Mouse (Mus musculus) lung, adult 18-20 months (tissue): ENCODE measurements at regions not wholly inside any gene's neighbourhood (a gene's known extent, or its start where the extent isn't known, plus 50 kb on each side); places are given as distances from the start of the nearest gene placed in this dataset.

Experiments used
- DNase-seq, 2 experiments: peaks; one replicate each; pipeline ENCODE4 v3.0.0; 2022; ENCODE audit warnings: mixed read lengths in 2 of 2

DNA sequence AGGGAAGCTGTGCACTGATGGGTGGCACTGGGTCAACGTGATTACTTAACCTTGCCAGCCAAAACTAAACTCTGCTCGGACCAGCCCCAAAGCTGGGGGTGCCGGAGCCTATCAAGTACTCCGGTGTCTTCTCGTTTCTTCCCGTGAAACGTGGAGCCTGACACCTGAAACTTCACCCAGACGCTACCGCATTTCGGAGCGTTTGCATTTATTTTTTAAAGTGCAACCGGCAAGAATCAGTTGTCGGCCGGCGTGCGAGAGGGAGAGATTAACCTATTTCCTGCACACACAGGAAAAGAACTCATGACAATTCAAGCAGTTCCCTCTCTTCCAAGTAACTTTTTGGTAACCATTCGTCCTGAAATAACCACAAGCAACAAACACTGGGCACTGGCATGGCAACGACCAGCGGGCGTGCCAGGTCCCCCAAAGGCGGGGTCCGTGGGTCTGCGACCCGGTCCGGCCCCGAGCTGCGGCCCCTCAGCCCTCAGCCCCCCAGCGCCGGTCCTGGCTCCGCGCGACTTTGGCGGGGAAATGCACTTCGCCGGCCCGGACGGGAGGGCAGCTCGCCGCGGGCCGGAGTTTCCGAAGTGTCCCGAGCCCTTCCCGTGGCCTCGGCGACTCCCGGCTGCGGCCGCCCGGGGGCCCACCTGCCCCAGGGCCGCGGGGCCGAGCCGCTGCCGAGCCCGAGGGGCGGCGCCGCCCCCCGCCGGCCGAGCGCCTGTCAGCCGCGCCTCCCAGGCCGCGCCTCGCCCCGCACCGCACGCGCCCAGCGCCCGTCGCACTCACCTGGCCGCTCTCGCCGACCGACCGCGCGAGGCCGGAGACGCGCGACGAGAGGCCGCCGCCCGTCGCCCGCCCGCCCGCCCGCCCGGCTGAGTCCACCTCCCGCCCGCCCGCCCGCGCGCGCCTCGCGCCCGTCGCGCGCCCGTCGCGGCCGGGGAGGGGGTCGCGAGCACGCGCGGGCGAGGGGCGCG lies 1861.7 kb upstream of the Lrrc6 start:
- peak; percentile 65 to 70 for DNase-seq

DNA sequence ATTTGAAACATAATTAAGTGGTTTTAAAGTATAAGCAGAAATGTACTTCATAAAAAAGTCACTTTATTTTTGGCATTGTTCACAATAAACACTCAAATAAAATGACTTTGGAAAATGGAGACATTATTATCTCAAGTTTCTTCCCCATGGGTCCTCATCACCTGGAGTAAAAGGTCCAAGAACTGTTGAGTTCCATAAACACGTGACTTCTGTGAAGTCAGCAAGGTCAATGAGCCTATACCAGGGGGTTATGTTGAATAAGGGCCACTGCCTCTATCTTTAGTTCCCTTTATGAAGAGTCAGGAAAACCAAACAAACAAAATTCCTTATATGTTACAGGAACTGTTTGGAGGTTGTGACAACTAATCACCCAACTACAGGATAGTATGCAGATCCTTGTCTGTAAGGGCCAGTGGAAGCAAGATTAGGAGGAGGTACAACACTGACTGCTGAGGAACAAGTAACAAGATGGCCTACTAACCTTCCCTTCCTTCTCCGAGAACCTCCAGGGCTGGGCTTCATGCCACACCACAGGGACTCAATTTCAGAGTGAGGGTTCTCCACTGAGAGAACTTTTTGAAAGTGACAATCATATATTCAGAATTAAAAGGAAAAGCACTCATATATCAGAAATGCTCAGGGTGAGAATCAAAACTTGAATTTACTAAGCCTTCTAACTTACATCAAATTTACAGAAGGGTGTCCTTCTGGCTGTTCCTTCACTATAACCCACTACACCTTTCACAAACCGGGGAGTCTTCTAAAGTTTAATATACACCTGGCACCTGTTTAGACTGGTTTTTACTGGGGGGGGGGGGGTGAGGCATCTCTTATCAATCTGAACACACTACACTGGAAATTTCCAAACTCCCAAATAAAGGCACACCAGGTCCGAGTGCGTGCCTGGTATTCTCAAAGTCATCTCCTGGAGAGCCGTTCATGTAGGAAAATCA lies 1860.5 kb upstream of the Lrrc6 start:
- peak in 1 of 2 experiments; percentile 18 for DNase-seq

- peak in 1 of 2 experiments; percentile 33 for DNase-seq
Measured at GRCm38 (mm10) chr15:68359496-68359895, 1858.8 kb upstream of the Lrrc6 start.

- DNase-seq: no peak
Measured at GRCm38 (mm10) chr15:68355957-68356356, 1855.2 kb upstream of the Lrrc6 start.

DNA sequence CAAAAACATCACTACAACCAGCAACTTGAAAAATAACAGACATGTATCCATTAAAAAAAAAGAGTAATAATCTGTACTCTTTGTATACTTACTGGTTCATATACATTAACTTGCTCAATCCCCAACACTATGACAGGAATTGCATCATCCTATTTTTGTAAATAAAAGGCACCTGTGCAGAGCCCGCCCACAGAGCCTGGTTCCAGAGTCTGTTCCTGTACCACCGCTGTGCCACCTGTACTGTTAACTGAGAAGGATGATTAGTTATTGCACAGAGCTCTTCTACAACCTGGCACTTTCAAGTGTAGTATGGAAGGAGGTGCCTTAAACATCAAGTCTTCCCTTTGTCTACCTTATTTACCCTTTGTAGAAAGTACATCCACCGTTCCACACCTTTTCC lies 1843.9 kb upstream of the Lrrc6 start:
- DNase-seq: no peak

- peak in 1 of 2 experiments; percentile 39 for DNase-seq
Measured at GRCm38 (mm10) chr15:68342542-68342941, 1841.8 kb upstream of the Lrrc6 start.

DNA sequence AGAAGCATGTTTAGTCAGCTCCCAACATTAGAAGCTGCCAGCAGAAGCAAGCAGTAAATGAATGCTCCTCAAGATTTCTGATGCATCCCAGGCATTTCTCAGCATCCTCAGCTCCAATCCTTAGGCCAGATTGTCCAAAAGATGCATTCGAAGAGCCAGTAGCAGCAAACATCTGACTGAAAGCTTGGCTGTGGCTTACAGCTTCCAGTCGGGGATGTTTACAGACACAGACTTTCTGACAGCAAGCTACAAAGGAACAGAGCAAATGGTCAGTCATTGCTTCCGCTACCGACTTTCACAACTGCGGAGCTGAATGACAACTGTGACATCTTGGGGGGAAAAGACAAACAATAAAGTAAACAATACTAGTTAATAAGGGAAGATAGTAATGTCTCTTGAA lies 1840.3 kb upstream of the Lrrc6 start:
- no peak for DNase-seq

DNA sequence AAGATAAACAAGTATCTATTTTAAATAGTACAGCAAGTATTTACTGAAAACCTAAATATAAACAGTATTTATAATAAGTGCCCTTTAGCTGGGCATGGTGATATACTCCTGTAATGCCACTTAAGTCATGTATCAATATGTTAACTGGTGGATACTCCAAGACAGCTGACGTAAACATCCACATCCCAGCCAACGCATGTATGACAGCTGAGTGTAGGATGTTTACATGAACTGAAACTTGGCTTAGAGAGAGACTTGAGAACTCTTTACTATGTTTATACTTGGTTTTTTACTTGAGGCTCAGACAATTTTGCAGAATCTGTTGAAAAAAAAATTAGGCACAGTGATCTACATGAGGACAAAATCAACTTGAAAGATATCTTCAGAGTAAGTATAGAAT lies 1836.6 kb upstream of the Lrrc6 start:
- DNase-seq: no peak

GRCm38 (mm10) chr15:68335837-68336236 lies 1835.1 kb upstream of the Lrrc6 start:
- DNase-seq: no peak

DNA sequence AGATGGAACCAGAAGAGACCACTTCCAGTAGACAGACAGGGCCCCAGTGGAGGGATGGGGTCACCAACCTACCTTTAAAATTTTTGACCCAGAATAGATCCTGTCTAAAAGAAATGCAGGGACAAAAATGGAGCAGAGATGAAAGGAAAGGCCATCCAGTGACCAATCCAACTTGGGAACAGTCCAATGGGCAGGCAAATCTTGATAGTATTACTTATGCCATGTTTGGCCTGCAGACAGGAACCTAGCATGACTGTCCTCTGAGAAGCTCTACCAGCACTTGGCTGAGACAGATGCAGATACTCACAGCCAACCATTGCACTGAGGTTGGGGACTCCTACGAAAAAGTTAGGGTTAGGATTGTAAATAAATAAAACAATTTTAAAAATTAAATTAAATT lies 1815.4 kb upstream of the Lrrc6 start:
- DNase-seq: no peak
